Mouse (Mus musculus) frontal cortex, postnatal 25 days (tissue): ENCODE results near the gene Pitpnb.

Experiments used
- DNase-seq, 2 experiments: peaks; one replicate each; pipeline ENCODE4 v3.0.0; 2022; ENCODE audit warnings: low spot score in 2 of 2

Pitpnb gene

DNA sequence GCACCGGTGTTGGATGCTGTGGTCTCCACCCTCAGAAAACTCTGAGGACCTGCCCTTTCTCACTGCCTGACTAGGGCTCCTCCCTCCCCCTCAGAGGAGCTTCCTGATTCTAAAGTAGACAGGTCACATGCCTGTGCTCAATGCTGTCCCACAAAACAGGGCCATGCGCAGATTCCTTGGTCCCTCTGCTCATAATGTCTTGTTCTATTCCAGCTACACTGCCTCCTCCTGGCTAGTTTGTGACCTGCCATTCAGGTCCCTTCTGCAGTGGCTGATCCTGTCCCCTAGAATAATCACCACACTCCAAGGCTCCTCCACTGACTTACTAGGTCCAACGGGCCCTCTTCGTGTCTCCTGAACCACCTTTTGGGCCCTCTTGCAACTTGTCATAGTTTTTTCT lies 65.6 kb downstream of the Pitpnb start:
- no peak for DNase-seq

- DNase-seq, result no peak
These were observed 67.9 kb downstream of the Pitpnb start for GRCm38 (mm10) chr5:111398471-111398870.

GRCm38 (mm10) chr5:111399271-111399670 lies 68.7 kb downstream of the Pitpnb start:
- DNase-seq, result no peak

DNA sequence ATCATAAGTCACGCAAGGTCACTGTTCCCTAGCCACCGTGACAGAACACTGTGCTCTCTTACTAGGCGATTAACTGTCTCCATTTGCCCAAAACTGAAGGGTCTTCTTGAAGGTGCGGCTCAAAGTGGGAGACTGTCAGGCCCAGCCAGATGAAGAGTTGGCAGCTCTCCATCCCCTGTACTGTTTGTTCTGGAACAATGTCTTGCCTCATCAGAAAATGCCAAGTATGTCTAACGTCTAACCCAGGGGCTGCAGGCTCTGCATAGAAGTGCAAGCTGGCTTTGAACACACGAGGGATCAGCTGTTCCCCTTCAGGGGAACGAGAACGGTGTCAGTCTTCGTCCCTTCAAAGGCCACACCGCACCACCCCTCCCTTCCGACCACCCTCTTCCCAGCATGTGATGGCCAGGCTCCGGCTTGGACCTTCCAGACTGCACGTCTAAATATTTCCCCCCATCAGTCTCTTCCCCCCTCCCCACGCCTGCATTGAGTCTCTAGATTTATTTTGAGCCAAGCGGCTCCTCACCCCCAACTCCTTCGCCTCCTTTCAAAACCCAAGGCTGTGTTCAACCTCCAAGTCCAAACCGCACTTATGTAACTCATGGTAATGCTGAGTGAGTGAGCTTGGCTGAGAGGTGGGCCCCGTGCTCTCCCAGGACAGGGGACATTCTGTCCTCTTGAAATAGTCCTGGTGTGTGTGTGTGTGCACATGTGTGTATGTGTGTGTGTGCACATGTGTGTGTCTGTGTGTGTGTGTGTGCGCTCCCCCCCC lies 71.5 kb downstream of the Pitpnb start:
- no peak for DNase-seq

GRCm38 (mm10) chr5:111402651-111402996 lies 72.1 kb downstream of the Pitpnb start:
- DNase-seq, result no peak

DNA sequence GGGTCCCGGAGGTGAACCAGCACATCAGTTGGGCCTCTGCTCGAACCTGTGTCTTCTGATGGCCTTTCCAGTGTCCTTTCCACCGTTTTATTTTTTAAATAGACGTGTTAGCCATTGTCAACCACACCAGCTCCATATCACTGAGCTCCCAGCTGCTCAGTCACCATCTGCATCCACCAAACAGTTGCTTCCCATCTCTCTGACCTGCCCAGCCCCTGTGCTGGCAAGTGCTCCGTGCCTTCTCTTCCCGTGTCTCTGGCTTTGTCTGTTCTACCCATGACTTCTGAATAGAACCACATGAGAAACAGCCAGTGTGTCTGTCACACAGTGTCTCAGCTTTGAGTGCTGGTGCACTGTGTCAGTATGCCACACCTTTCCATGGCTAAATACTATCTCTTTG lies 74.2 kb downstream of the Pitpnb start:
- DNase-seq, result no peak

- no peak for DNase-seq
These were observed 78.0 kb downstream of the Pitpnb start for GRCm38 (mm10) chr5:111408470-111409105.

DNA sequence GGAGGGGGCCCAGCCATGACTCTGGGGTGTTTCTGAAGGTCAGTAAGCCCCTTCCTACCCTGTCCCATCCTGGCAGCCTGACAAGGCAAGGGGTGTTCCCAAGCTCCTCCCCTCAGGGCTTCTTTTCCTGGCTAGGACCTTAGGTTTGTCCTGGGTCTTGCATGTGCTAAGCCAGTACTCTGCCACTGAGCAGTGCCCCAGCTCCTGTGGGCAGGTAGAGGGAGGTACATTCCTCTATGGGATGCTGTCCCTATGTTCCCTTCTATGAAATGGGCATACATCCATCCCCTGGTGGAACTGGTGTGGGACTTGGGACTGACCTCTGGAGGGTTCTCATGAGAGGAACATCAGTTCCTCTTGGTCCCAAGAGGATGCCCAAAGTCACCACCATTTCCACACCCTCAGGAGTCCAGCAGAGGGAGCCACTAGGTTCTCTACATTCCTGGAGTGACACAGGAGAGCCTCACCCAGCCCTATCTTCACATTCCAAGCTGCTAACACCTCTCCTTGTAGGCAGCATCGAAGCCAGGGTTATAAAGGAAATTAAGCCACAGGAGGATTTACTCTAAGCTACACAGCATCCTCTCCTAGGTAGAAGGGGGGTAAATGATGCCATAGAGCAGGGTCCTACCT lies 79.0 kb downstream of the Pitpnb start:
- DNase-seq, result no peak

- DNase-seq, result no peak
These were observed 80.1 kb downstream of the Pitpnb start for GRCm38 (mm10) chr5:111410665-111411064.

DNA sequence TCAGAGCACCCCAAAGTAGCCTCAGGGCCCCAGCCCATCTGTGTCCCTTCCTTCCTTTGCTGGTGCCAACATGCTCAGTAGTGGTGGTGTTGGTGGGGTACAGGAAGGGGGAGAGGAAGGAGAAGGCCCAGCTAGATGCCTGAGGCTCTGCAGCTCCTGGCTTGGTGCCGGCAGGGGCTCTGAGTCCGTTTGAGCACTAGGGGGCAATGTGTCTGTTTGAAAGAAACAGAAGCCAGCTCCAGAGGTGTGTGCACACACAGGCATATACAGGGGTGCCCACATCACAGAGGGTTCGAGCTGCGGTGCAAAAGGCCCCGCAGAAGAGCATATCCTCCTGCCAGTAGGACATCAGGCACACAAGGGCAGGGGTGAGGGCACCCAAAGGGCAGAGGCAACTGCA lies 83.6 kb downstream of the Pitpnb start:
- peak in 1 of 2 experiments; percentile 48 for DNase-seq

DNA sequence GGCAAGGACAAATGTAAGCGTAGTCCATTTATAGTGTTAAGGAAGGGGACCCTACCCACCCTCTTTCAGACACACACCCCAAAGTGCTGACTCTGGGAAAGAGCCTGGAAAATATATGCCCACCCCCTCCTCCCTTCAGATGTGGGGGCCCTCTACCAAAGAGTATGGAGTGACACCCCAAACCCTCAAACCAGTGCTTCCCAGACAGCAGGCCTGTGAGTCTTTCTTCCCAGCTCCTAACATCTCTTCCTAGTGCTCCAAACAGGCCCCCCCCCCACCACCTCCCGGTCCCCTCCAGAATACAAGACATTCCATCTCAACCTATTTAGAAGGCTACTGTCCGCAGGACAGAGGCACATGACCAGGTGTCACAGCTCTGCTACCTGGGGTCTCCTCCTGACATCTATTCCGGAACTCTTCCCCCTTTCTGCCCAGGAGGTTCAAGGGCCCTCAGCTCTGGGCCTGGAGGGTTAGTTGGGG lies 84.2 kb downstream of the Pitpnb start:
- no peak for DNase-seq

GRCm38 (mm10) chr5:111415575-111415974 lies 85.0 kb downstream of the Pitpnb start:
- DNase-seq, result no peak

DNA sequence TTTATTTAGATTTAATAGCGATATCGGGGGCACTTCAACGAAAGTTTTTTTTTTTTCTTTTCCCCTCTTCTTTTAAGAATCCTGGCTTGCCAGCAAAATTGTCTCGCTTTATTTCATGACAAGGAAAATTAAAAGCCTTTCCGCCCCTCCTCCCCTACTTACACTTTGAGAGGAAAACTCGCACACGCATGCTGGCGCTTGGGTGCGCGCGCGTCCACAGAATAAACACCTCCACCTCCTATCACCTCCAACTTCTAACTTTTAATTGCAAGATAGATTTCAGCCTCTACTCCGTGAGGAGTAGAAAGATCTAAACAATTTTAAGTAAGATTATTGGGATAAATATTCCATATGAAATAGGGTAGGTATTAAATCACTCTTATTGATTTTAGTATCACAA lies 85.5 kb downstream of the Pitpnb start:
- no peak for DNase-seq

DNA sequence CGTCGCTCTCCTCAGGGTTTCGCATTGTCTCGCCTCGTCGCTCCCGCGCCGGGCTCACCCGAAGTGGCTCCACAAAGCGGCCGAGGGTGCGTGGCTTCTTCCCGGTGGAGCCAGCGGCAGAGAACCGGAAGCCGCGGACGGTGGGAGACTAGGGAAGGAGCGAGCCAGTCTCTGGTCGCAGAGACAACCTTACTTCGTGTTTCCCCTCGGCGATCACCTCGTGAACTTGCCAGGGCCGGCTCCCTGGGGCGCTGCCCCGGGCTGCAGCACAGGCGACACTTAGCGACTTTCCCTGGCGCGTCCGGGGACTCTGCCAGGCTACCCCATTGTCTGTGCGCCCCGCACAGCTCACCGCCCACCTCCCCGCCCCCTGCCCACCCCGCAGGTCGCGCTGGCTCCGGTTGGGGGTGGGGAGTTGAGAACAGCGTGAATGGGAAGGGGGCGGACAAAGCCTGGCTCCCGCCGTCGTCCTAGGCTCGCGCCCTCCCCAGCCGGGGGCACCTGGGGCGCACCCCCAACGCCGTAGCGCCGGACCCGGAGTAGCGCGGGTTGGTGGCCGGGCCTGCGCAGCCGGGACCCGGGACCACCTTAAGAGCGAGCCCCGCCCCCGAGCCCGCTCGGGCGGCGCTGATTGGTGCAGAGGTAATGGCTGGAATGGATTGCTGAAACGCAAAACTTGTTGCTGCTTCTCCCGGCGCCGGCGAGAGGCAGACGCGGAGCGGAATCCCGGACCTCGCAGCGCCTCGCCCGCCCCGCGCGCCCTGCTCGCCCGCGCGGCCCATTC lies 86.2 kb downstream of the Pitpnb start, which contains the start of gene Mn1:
Gene Mn1, plus strand, starts transcription at position 772 of the 784 bp plus-strand sequence.
- DNase-seq, result peak; percentile 82 to 85

- no peak for DNase-seq
These were observed 87.0 kb downstream of the Pitpnb start for GRCm38 (mm10) chr5:111417378-111418131.

GRCm38 (mm10) chr5:111418202-111419120 lies 87.9 kb downstream of the Pitpnb start:
- no peak for DNase-seq

GRCm38 (mm10) chr5:111419121-111419881 lies 88.7 kb downstream of the Pitpnb start:
- DNase-seq, result no peak

DNA sequence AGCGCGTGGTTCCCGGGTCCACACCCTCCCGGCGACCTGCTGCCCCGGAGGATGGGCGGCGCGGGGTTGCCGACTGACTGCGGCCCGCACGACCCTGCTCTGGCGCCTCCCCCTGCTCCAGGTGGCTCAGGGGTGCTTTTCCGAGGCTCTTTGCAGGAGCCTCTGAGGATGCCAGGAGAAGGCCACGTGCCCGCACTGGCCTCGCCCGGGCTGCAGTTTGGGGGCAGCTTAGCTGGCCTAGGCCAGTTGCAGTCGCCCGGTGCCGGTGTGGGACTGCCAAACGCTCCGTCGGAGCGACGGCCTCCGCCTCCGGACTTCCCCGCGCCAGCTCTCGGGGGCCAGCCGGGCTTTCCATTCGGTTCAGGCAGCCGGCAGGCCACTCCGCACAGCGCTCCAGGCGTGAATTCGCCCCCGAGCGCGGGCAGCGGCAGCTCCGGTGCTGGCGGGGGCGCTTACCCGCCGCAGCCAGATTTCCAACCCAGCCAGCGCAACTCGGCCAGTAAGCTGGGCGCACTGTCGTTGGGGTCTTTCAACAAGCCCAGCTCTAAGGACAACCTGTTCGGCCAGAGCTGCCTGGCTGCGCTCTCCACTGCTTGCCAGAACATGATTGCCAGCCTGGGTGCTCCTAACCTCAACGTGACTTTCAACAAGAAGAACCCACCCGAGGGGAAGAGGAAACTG lies 89.6 kb downstream of the Pitpnb start:
- no peak for DNase-seq

GRCm38 (mm10) chr5:111420896-111421295 lies 90.3 kb downstream of the Pitpnb start:
- DNase-seq, result no peak
